Mouse (Mus musculus) inflammation-experienced regulatory T-cells, adult 6 months (primary cell): ENCODE results near the gene Adarb2. TPM values are rescaled to one million over a fixed set of nuclear protein-coding genes. Genes with fewer than 3 reads are reported as not detected.

Experiments
- ATAC-seq: one replicate; pipeline ENCODE4 v1.8.0; 2017
- polyA plus RNA-seq, 3 experiments: library from polyadenylated mRNA; unstranded; fragments of 100-300 nt; shearing (Covaris generic); gene quantifications; one replicate each; pipeline ENCODE4 v1.2.1; 2017

Adarb2 gene
- polyA plus RNA-seq, 3 experiments from 2014 or later: not detected

DNA sequence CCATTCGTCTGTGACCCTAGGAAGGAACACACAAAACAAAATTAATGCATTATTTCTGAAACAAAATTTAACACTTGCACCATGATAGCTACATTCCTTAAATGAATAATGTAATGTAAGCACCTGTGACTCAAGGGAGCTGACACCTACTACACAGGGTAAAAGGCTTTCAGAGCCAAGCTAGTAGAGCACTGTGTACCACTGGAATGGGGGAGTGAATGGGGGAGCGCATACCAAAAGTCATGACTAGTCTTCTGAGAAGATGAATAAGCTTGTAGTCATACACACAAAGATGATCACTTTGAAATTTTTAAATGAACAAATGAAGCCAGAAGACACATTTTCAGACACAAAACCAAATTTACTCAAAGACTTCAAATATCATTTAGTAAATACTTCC is 603.3 kb downstream of the Adarb2 start:
- ATAC-seq: no peak
